Mouse (Mus musculus) hindbrain, postnatal 0 days (tissue): ENCODE measurements at regions not wholly inside any gene's neighbourhood (a gene's known extent, or its start where the extent isn't known, plus 50 kb on each side); places are given as distances from the start of the nearest gene placed in this dataset.

Experiments
- ATAC-seq: fragments of 200-750 bp; cut with Nextera tagmentation; 2 replicates; pipeline ENCODE4 v1.8.0; 2017; ENCODE audit warnings: mild to moderate bottlenecking, moderate TSS enrichment, moderate library complexity
- DNase-seq: peaks from one replicate; pipeline ENCODE4 v3.0.0-alpha.2; 2015; ENCODE audit warnings: low spot score
- H3K27ac ChIP-seq: fragments of 300-500 bp; sonication (generic); 2 replicates; pipeline ENCODE4 v1.5.1; 2014; ENCODE audit warnings: mild to moderate bottlenecking
- H3K27me3 ChIP-seq: fragments of 300-500 bp; sonication (generic); 2 replicates; pipeline ENCODE4 v1.6.1; 2014; ENCODE audit warnings: low read length, mixed read lengths; ENCODE audit not compliant: insufficient read depth
- H3K36me3 ChIP-seq: fragments of 300-500 bp; sonication (generic); 2 replicates; pipeline ENCODE4 v1.6.1; 2014; ENCODE audit warnings: low read length, mixed read lengths; ENCODE audit not compliant: insufficient read depth
- H3K4me1 ChIP-seq: fragments of 300-500 bp; sonication (generic); 2 replicates; pipeline ENCODE4 v1.6.1; 2014; ENCODE audit warnings: antibody characterized with exemption, low read length, mixed read lengths; ENCODE audit not compliant: insufficient read depth
- H3K4me2 ChIP-seq: fragments of 300-500 bp; sonication (generic); 2 replicates; pipeline ENCODE4 v1.6.1; 2014; ENCODE audit warnings: low read depth, mild to moderate bottlenecking, low read length, moderate library complexity, mixed read lengths
- H3K4me3 ChIP-seq: fragments of 300-500 bp; sonication (generic); 2 replicates; pipeline ENCODE4 v1.5.1; 2014; ENCODE audit warnings: low read length
- H3K9ac ChIP-seq: fragments of 300-500 bp; sonication (generic); replicated peaks from 2 replicates; pipeline ENCODE4 v1.6.1; 2014; ENCODE audit warnings: mild to moderate bottlenecking, low read length, moderate library complexity, mixed read lengths
- H3K9me3 ChIP-seq: fragments of 300-500 bp; sonication (generic); 2 replicates; pipeline ENCODE4 v1.6.1; 2016; ENCODE audit warnings: low read length, mixed read lengths
- CTCF ChIP-seq: IDR thresholded peaks from 2 replicates; pipeline ENCODE4 v1.5.1; 2016; ENCODE audit warnings: antibody characterized with exemption, control low read depth, low read depth
- WGBS: fragments of 180-500 bp; shearing (Covaris S2); extraction: QIAGEN DNeasy Blood & Tissue Kit; methylation state at CpG from one replicate; pipeline ENCODE4 v1.1.7; 2014; 5-methylcytosine and 5-hydroxymethylcytosine counted together

- no peaks in the 10 kb centered on the region for H3K9me3 ChIP-seq
- no peak for ATAC-seq
- no peaks in the 10 kb centered on the region for H3K27me3 ChIP-seq
- H3K9ac ChIP-seq = no peak overlapping the region
- no peaks in the 10 kb centered on the region for H3K36me3 ChIP-seq
- TF ChIP-seq CTCF = no peak
- H3K27ac ChIP-seq = no peak overlapping the region
- H3K4me3 ChIP-seq = no peak overlapping the region
- DNase-seq = no peak
- no peak overlapping the region for H3K4me2 ChIP-seq
- no peaks in the 10 kb centered on the region for H3K4me1 ChIP-seq
- 89% methylated on average over 2 of the region's 2 CpGs for WGBS
These were observed 1295.8 kb downstream of the Dnajb9 start for GRCm38 (mm10) chr12:42914374-42914773.
